Mouse (Mus musculus) intestine, embryonic 14.5 days (tissue): ENCODE measurements around the gene Celf1. TPM values are rescaled to one million over a fixed set of nuclear protein-coding genes. Genes with fewer than 3 reads are reported as not detected.

Experiments
- ATAC-seq: fragments of 200-750 bp; cut with Nextera tagmentation; replicated peaks from 2 replicates; pipeline ENCODE4 v1.8.0; 2017; ENCODE audit warnings: low read depth, moderate number of reproducible peaks, moderate TSS enrichment, moderate library complexity; ENCODE audit not compliant: low FRiP score, low TSS enrichment
- DNase-seq: peaks from one replicate; pipeline ENCODE4 v3.0.0-alpha.2; 2018; ENCODE audit warnings: low spot score
- H3K27ac ChIP-seq: fragments of 300-500 bp; sonication (generic); 2 replicates; pipeline ENCODE4 v1.5.1; 2014; ENCODE audit warnings: low read depth, mild to moderate bottlenecking, control low read depth
- H3K27me3 ChIP-seq: fragments of 300-500 bp; sonication (generic); replicated peaks from 2 replicates; pipeline ENCODE4 v1.6.1; 2014; ENCODE audit warnings: low read length, control low read depth; ENCODE audit not compliant: control insufficient read depth, insufficient read depth
- H3K36me3 ChIP-seq: fragments of 300-500 bp; sonication (generic); 2 replicates; pipeline ENCODE4 v1.6.1; 2014; ENCODE audit warnings: low read length, control low read depth; ENCODE audit not compliant: control insufficient read depth, insufficient read depth
- H3K4me1 ChIP-seq: fragments of 300-500 bp; sonication (generic); replicated peaks from 2 replicates; pipeline ENCODE4 v1.6.1; 2014; ENCODE audit warnings: low read length, control low read depth, mixed read lengths; ENCODE audit not compliant: control insufficient read depth, insufficient read depth
- H3K4me2 ChIP-seq: fragments of 300-500 bp; sonication (generic); 2 replicates; pipeline ENCODE4 v1.6.1; 2014; ENCODE audit warnings: low read length
- H3K4me3 ChIP-seq: fragments of 300-500 bp; sonication (generic); 2 replicates; pipeline ENCODE4 v1.5.1; 2014; ENCODE audit warnings: low read depth, low read length, control low read depth, mixed read lengths
- H3K9ac ChIP-seq: fragments of 300-500 bp; sonication (generic); 2 replicates; pipeline ENCODE4 v1.6.1; 2014; ENCODE audit warnings: mild to moderate bottlenecking, low read length
- H3K9me3 ChIP-seq: fragments of 300-500 bp; sonication (generic); 2 replicates; pipeline ENCODE4 v1.6.1; 2016; ENCODE audit warnings: low read length, control low read depth; ENCODE audit not compliant: control insufficient read depth
- WGBS: fragments of 180-500 bp; shearing (Covaris S2); extraction: QIAGEN DNeasy Blood & Tissue Kit; methylation state at CpG from one replicate; pipeline ENCODE4 v1.1.7; 2014; 5-methylcytosine and 5-hydroxymethylcytosine counted together
- polyA plus RNA-seq: library from polyadenylated mRNA; unstranded; fragments of >200 nt; fragmentation: Nextera tagmentation; extraction: Ambion mirVana; gene quantifications from 2 replicates; pipeline ENCODE4 v1.2.1, GENCODE M21; 2014

Gene Celf1
- polyA plus RNA-seq, 1 experiment from 2014 or later: 70.6 TPM

GRCm38 (mm10) chr2:90928566-90928965 lies 11.6 kb upstream of the Celf1 start:
- H3K27ac ChIP-seq: no peak overlapping the region
- H3K4me1 ChIP-seq: no peaks in the 10 kb centered on the region
- no peaks in the 10 kb centered on the region for H3K36me3 ChIP-seq
- no peak for ATAC-seq
- no peak overlapping the region for H3K4me3 ChIP-seq
- no peak overlapping the region for H3K4me2 ChIP-seq
- H3K27me3 ChIP-seq: no peaks in the 10 kb centered on the region
- DNase-seq: no peak
- H3K9me3 ChIP-seq: no peaks in the 10 kb centered on the region
- no peak overlapping the region for H3K9ac ChIP-seq
- 82% methylated on average over 13 of the region's 13 CpGs for WGBS

DNA sequence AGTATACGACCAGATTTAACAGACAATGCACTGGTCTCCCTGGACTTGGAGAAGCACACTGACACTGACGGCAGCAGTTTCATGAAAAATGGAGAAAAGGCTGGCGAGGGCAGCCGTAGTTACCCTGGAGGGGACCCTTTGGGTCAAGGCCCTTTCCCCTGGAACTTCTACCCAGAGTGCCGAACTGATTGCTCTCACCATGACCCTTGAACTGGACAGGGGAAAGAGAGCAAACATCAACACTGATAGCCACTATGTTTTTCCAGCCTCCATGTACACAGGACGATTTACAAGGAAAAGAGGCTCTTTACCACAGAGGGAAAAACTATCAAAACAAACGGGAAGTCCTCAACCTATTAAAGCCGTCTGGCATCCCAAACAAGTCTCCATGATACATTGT lies 8.4 kb upstream of the Celf1 start:
- Histone ChIP-seq H3K9me3 (no peaks in the 10 kb centered on the region), H3K4me3 (no peak overlapping the region), H3K27me3 (no peaks in the 10 kb centered on the region), H3K9ac (no peak overlapping the region), H3K4me2 (no peak overlapping the region), H3K27ac (no peak overlapping the region), H3K36me3 (no peaks in the 10 kb centered on the region), H3K4me1 (no peaks in the 10 kb centered on the region)
- no peak for ATAC-seq
- WGBS: 57% methylated on average over 8 of the region's 8 CpGs
- DNase-seq: no peak

DNA sequence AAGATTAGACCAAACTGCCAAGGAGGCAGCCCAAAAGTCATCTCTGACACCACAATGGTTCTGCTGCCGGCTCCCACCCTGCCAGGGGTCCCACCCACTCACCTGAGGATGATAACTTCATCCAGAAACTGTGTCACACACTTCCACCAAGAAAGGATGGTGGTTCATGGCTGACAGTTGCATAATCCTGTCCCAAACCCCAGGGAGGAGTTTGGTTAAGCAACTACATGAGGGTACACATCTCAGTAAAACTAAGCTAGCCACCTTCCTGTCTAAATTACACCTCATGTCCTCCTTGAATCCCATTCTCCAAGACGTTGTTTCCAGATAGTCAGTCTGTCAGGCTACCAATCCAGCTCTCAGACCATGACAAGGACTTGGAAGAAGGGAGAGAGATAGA lies 7.9 kb upstream of the Celf1 start:
- H3K27ac ChIP-seq: no peak overlapping the region
- DNase-seq (no peak), ATAC-seq (no peak)
- 59% methylated on average over 2 of the region's 2 CpGs for WGBS
- H3K4me2 ChIP-seq: no peak overlapping the region
- no peaks in the 10 kb centered on the region for H3K27me3 ChIP-seq
- no peaks in the 10 kb centered on the region for H3K4me1 ChIP-seq
- H3K36me3 ChIP-seq: no peaks in the 10 kb centered on the region
- no peaks in the 10 kb centered on the region for H3K9me3 ChIP-seq
- H3K4me3 ChIP-seq: no peak overlapping the region
- no peak overlapping the region for H3K9ac ChIP-seq

DNA sequence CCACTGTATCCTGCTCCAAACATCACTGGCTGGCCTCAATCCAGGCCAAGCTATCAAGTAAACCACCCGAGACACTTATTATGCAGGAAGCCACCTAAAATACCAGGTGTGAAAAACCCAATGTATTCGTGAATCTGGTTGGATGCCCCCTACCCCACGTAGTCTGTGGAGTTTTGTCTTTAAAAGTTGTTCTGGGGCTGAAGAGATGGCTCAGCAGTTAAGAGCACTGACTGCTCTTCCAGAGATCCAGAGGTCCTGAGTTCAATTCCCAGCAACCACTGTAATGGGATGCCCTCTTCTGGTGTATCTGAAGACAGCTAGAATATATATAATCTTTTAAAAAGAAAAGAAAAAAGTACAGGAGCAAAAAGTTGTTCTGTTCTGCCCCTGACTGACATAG lies 1.8 kb upstream of the Celf1 start:
- DNase-seq: no peak
- no peak for ATAC-seq
- no peak overlapping the region for H3K4me2 ChIP-seq
- no peaks in the 10 kb centered on the region for H3K36me3 ChIP-seq
- peaks cover 18% of the 10 kb centered on the region for H3K4me1 ChIP-seq
- H3K27ac ChIP-seq: no peak overlapping the region
- 73% methylated on average over 3 of the region's 3 CpGs for WGBS
- no peak overlapping the region for H3K9ac ChIP-seq
- no peaks in the 10 kb centered on the region for H3K9me3 ChIP-seq
- H3K4me3 ChIP-seq: no peak overlapping the region
- no peaks in the 10 kb centered on the region for H3K27me3 ChIP-seq

DNA sequence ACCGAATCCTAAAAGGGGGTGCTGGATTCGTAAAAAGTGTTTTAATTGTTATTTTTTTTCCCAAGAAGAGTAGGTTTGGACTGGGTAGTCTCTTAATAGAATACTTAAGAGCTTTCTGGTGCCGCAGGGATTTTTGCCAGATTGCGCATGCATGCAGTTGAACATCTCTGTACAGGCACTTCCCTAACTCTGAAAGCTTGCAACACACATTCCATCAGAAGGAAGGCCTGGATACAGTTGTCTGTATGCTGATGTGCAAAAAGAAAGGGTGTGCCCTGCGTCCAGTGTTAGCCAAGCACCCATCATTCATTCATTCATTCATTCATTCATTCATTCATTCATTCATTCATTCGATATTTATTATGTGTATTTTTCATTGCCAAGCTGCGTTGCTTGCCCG lies 432 bp upstream of the Celf1 start:
- Histone ChIP-seq H3K27ac (peak overlapping the region; percentile 92), H3K36me3 (no peaks in the 10 kb centered on the region), H3K4me1 (peaks cover 18% of the 10 kb centered on the region), H3K4me2 (peak overlapping the region; percentile 62), H3K9me3 (no peaks in the 10 kb centered on the region), H3K4me3 (peak overlapping the region; percentile 96), H3K27me3 (no peaks in the 10 kb centered on the region), H3K9ac (peak overlapping the region; percentile 91)
- ATAC-seq (peak; percentile 59), DNase-seq (no peak)
- WGBS: 44% methylated on average over 8 of the region's 8 CpGs

GRCm38 (mm10) chr2:90941744-90942143 lies 1.6 kb downstream of the Celf1 start:
- Histone ChIP-seq H3K9ac (no peak overlapping the region; the same call in 1 of the 2 replicates), H3K4me3 (peak overlapping the region; percentile 96), H3K27ac (no peak overlapping the region), H3K9me3 (no peaks in the 10 kb centered on the region), H3K27me3 (no peaks in the 10 kb centered on the region), H3K4me1 (peaks cover 18% of the 10 kb centered on the region), H3K4me2 (peak overlapping the region; percentile 62), H3K36me3 (no peaks in the 10 kb centered on the region)
- no peak for ATAC-seq
- no peak for DNase-seq
- 60% methylated on average over 2 of the region's 2 CpGs for WGBS

DNA sequence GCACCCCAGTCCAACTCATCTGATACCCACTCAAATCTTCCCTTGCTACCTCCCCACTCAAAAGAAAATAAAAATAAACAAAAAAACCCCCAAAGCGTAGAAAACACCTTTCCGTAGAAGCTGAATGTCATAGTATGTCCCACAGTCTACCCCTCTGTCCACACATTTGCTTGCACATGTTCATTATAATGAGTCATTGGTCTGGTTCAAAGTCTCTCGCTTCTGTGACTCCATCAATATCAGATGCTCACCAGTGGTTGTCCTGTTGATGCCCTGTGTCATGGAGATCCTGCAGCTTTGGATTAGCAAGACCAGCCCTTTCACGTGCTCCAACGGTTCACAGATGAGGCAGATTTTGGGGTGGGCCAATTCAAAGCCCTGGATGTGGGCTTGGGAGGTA lies 10.0 kb downstream of the Celf1 start:
- Histone ChIP-seq H3K4me1 (no peaks in the 10 kb centered on the region), H3K36me3 (0 out of 2 replicates have a peak, but pooled peaks cover 6% of the 10 kb centered on the region), H3K4me3 (no peak overlapping the region), H3K27me3 (no peaks in the 10 kb centered on the region), H3K9ac (no peak overlapping the region), H3K4me2 (no peak overlapping the region), H3K9me3 (no peaks in the 10 kb centered on the region), H3K27ac (no peak overlapping the region)
- ATAC-seq (no peak), DNase-seq (no peak)
- 85% methylated on average over 5 of the region's 5 CpGs for WGBS

DNA sequence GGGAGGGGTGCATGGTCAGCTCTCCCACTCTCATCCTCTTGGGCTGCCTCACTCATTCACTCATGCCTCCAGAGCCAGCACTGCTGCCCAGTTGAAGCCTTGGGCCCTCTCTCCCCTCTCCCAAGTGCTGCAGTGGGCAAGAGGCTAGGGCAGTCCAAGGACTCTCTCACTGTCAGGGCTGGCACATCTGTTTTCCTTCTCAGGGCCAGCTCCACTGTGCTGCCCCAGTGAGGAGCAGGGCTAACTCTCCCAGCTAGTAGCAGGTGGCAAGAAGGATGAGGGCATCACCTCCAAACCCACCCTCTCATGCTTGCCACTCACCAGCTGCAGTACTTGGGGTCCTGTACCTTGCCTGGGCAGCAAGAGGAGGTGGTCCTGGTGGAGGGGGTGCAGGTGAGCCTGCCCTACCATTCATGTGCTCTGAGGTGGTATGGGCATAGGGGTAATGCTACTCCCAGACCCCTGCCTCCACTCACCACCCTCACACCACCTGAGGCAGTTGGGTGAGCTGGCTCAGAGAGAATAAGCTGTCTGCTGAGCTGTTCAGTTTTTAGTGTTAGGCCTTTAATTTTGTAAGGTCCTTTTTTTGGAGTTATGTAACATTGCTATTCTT lies 10.5 kb downstream of the Celf1 start:
- H3K36me3 ChIP-seq: 0 out of 2 replicates have a peak, but pooled peaks cover 10% of the 10 kb centered on the region
- H3K27me3 ChIP-seq: no peaks in the 10 kb centered on the region
- no peak overlapping the region for H3K27ac ChIP-seq
- DNase-seq (no peak), ATAC-seq (0 out of 2 replicates have a peak, but pooled peaks have one; percentile 43)
- no peak overlapping the region for H3K4me3 ChIP-seq
- H3K9ac ChIP-seq: no peak overlapping the region
- no peak overlapping the region for H3K4me2 ChIP-seq
- no peaks in the 10 kb centered on the region for H3K9me3 ChIP-seq
- no peaks in the 10 kb centered on the region for H3K4me1 ChIP-seq

DNA sequence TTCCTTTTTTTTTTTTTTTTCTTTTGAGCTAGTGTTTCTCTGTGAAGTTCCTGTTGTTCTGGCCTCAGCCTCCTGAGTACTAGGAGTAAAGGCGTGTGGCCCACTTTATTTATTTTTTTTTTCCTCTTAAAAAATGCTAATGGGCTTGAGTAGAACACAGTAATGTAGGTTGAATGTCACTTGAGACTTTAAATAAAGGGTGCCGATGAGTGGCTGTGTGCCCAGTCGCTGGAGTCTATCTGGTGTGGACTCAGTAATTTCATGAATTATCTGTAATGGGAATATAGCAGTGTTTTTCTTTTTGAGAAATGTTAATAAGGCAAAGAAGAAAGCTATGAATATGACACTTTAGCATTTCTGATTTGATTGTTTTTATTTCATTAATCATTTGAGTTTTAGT lies 13.3 kb downstream of the Celf1 start:
- Histone ChIP-seq H3K9me3 (no peaks in the 10 kb centered on the region), H3K36me3 (peaks cover 10% of the 10 kb centered on the region; the same call in 1 of the 2 replicates), H3K4me1 (no peaks in the 10 kb centered on the region), H3K9ac (no peak overlapping the region), H3K4me2 (no peak overlapping the region), H3K27ac (no peak overlapping the region), H3K27me3 (no peaks in the 10 kb centered on the region), H3K4me3 (no peak overlapping the region)
- DNase-seq (no peak), ATAC-seq (no peak)
- WGBS: 75% methylated on average over 3 of the region's 3 CpGs
